Mouse (Mus musculus): Measurements from ENCODE around the gene Olfr522. TPM values are rescaled to one million over a fixed set of nuclear protein-coding genes. Genes with fewer than 3 reads are reported as not detected.

The Olfr522 gene
- polyA plus RNA-seq, 1 experiment from 2014 or later = not detected

DNA sequence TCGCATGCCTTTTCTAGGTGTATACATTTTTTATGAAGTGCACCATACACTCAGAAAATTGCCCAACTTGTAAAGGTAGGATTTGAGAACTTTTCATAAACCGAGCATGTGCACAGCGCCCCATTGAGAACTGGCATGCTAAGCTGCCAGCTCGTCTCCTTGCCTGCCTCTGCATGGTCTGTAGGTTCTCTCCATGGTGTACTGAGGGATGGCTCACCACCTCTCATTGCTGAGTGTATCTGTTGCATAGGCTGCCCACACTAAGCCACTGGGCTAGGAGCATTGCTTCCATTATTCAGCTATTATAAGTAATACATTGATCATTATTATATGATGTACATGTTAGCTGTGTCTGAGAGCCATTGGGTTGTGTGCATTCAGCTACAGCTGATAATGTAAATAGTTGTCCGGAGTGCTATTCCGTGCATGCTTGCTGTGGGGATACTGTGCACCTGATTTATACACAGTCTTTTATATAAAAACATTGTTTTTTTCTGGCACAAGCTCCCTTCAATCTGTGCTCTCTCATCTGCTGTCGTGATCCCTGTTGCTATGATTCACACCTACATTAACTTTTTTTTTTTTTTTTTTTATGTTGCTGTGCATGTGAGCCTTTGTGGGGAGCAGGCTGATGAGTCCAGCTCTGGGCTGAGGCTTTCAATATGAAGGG is 23.3 kb upstream of the Olfr522 start:
- WGBS = 85% methylated on average over 7 of the region's 7 CpGs
- no peaks in the 10 kb centered on the region for H3K36me3 ChIP-seq
- H3K4me2 ChIP-seq (replicated peaks) = no peak overlapping the region
- H3K27ac ChIP-seq = no peak overlapping the region
- H3K4me1 ChIP-seq = no peaks in the 10 kb centered on the region
- ATAC-seq (ENCODE audit: low FRiP score, low read depth) = no peak
- H3K4me3 ChIP-seq = no peak overlapping the region
- no peaks in the 10 kb centered on the region for H3K27me3 ChIP-seq (replicated peaks)
- H3K9ac ChIP-seq = no peak overlapping the region
- no peaks in the 10 kb centered on the region for H3K9me3 ChIP-seq

DNA sequence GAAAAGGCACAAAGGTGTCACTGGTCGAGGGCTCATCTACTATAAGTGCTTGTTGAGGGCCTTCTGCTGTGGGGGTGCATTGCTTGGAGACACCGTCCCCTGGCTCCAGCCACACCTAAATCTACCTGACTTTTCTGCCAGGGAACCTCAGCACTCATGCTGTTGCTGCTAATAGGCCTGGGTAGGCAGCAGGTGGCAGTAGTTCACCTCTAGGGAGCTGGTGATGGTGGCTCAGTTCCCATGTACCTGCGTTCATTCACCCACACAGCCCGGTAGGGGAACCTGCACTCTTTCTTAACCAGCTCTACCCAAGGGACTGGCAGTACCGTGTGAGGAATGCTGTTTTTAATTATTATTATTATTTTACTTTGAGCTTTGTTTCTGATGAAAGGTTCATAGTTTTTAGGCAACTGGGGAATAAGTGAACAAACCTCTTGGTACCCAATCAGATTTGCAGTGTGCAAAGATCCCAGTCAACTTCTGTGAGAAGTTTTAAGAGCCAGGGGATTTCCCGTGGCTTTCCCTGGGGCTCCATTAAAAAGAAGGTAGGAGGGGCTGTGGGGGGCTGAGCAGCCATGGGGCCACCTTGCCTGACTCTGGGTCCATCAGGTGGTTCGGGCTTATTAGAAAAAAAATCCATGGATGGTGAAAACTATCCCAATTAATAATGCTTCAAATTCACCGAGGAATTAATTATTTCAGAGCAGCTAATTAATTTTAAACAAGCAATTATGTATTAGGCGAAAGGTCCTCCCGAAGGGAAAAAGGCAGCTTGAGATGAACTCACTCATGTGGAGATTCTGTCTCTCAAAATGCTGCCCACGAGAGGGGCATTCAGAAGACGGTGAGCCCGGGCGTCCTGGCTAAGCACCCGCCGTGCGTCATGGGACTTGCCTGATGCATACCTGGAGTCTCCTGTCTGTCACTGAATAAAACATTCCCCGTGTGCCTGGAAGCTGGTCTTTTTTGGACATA is 22.4 kb upstream of the Olfr522 start:
- no peak overlapping the region for H3K9ac ChIP-seq
- H3K4me2 ChIP-seq (replicated peaks) = no peak overlapping the region
- no peaks in the 10 kb centered on the region for H3K36me3 ChIP-seq
- WGBS = 70% methylated on average over 18 of the region's 18 CpGs
- no peaks in the 10 kb centered on the region for H3K27me3 ChIP-seq (replicated peaks)
- no peak overlapping the region for H3K4me3 ChIP-seq
- no peaks in the 10 kb centered on the region for H3K4me1 ChIP-seq
- ATAC-seq (ENCODE audit: low FRiP score, low read depth) = no peak
- no peak overlapping the region for H3K27ac ChIP-seq
- H3K9me3 ChIP-seq = no peaks in the 10 kb centered on the region

DNA sequence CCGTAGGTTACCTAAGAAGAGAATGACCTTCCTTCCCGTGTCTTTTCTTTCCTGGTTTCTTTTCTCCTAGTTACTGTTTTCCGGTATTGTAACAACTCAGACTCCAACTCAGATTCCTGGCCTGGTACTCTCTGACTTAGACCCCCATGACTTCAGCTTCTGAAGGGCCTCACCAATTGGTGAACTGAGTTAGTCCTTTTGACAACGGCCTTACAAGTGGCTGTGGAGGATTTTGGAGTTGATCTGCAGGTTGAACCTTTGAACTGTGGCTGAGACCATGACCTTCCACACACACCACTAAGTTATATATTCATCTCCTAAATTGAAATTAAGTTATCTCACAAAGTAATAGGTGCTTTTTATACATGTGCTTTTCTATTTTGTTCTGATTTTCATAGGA is 19.6 kb upstream of the Olfr522 start:
- no peak overlapping the region for H3K4me2 ChIP-seq (replicated peaks)
- 83% methylated on average over 4 of the region's 4 CpGs for WGBS
- no peak overlapping the region for H3K9ac ChIP-seq
- H3K27ac ChIP-seq = no peak overlapping the region
- no peaks in the 10 kb centered on the region for H3K36me3 ChIP-seq
- ATAC-seq (ENCODE audit: low FRiP score, low read depth) = no peak
- no peak overlapping the region for H3K4me3 ChIP-seq
- no peaks in the 10 kb centered on the region for H3K4me1 ChIP-seq
- H3K9me3 ChIP-seq = no peaks in the 10 kb centered on the region
- no peaks in the 10 kb centered on the region for H3K27me3 ChIP-seq (replicated peaks)

DNA sequence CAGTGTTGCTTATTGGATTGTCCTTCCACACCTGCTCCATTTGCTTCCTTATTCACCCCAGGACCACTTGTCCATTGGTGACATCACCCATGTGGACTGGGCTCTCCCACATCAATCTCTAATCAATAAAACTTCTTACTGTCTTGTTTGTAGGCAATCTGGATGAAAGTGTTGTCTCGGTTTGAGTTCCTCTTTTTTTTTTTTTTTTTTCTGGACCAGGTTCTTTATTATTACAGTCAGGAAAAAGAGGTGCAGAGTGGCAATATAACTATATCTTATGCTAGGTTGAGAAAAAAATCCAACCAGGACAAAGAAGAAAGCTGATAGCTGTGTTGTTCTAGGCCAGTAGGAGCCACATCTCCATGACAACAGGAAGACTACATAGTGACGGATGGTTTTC is 16.1 kb upstream of the Olfr522 start:
- Histone ChIP-seq H3K4me3 (no peak overlapping the region), H3K27ac (no peak overlapping the region), H3K9ac (no peak overlapping the region), H3K9me3 (no peaks in the 10 kb centered on the region), H3K4me2 (replicated peaks) (no peak overlapping the region), H3K27me3 (replicated peaks) (no peaks in the 10 kb centered on the region), H3K36me3 (no peaks in the 10 kb centered on the region), H3K4me1 (no peaks in the 10 kb centered on the region)
- no peak for ATAC-seq (ENCODE audit: low FRiP score, low read depth)
- 95% methylated on average over 2 of the region's 2 CpGs for WGBS

DNA sequence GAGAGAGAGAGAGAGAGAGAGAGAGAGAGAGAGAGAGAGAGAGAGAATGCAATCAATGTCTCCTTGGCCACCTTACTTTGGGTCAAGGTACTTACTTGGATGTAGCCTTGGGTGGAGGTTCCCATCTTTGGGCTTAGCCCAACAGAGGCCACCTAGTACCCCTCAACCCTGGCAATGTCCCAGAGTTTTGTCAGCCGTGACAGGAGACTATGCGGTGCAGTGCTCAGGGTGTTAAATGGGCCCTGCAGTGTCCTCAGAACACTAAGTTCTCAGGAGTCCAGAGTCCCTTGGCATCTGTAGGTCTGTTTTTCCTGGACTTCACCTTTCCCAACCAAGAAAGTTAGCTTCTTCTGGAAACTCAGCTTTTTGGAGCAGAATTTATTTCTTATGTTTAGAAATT is 14.6 kb upstream of the Olfr522 start:
- no peak for ATAC-seq (ENCODE audit: low FRiP score, low read depth)
- Histone ChIP-seq H3K27me3 (replicated peaks) (no peaks in the 10 kb centered on the region), H3K4me1 (no peaks in the 10 kb centered on the region), H3K4me2 (replicated peaks) (no peak overlapping the region), H3K9me3 (no peaks in the 10 kb centered on the region), H3K36me3 (no peaks in the 10 kb centered on the region), H3K9ac (no peak overlapping the region), H3K4me3 (no peak overlapping the region), H3K27ac (no peak overlapping the region)
- WGBS = 88% methylated on average over 2 of the region's 2 CpGs

DNA sequence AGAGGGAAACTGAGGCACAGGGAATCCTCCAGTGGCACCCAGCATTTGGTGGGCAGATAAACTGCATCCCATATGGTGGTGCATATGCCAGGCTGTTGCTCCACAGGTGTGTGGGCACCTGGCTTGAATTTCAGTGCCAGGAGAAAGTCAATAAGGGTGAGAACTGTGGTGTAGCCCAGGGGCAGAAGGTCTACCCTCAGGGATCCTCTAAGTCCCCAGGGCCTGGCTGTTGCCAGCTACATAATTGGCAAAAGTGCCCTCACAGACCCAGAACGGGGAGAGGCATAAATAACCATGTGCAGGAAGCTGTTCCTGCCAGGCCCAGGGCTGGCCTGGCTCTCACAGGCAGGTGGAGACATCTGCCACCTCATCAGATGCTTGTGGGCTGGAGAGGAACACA is 8.4 kb upstream of the Olfr522 start, which contains the start of gene Olfr523:
Gene Olfr523 (plus strand): TSS at position 282 of the 400 bp plus-strand sequence.
- H3K27ac ChIP-seq = no peak within 1 kb of the TSS
- no peaks in the 10 kb centered on the region for H3K9me3 ChIP-seq
- 42% methylated on average over 1 of the region's 1 CpGs for WGBS
- no peak within 1 kb of the TSS for H3K4me2 ChIP-seq (replicated peaks)
- no peak for ATAC-seq (ENCODE audit: low FRiP score, low read depth)
- no peaks in the 10 kb centered on the region for H3K27me3 ChIP-seq (replicated peaks)
- no peaks in the 10 kb centered on the region for H3K4me1 ChIP-seq
- H3K9ac ChIP-seq = no peak within 1 kb of the TSS
- no peaks in the 10 kb centered on the region for H3K36me3 ChIP-seq
- no peak within 1 kb of the TSS for H3K4me3 ChIP-seq

DNA sequence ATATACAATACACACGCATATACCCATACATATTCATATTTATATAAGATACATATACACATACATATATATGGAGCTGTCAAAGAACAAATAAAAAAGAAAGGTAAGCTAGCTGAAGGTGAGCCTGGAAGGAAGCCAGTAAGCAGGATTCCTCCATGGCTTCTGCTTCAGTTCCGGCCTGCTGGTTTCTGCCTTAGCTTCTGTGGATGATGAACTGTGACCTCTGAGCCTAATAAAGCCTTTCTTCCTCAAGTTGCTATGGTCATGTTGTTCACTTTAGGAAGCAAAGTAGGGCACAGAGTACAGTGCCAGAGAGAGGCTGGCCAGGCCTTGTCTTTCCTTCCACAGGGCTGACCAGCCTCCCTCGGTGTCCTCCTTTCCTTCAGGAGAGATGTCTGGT is 6.3 kb upstream of the Olfr522 start:
- H3K4me1 ChIP-seq = no peaks in the 10 kb centered on the region
- H3K9me3 ChIP-seq = no peaks in the 10 kb centered on the region
- H3K36me3 ChIP-seq = no peaks in the 10 kb centered on the region
- no peak overlapping the region for H3K9ac ChIP-seq
- H3K4me2 ChIP-seq (replicated peaks) = no peak overlapping the region
- no peaks in the 10 kb centered on the region for H3K27me3 ChIP-seq (replicated peaks)
- 98% methylated on average over 3 of the region's 3 CpGs for WGBS
- ATAC-seq (ENCODE audit: low FRiP score, low read depth) = no peak
- H3K4me3 ChIP-seq = no peak overlapping the region
- H3K27ac ChIP-seq = no peak overlapping the region

DNA sequence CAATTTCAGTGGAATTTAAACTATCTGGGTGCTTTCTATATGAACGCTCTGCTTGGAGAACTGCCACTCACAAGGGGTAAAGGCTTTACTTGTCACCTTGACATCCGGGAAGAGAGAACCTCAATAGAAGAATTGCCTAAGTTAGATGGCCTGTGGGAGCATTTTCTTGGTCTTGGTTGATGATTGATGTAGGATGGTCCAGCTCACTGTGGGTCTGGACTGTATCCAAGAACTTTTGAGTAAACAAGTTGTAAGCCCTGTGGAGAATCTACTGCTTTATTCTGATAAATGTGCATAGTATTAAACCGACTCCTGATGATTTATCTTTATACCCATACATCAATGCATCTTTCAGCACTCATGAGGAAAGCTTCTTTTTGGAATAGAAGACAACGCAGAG is 4.8 kb upstream of the Olfr522 start:
- no peaks in the 10 kb centered on the region for H3K27me3 ChIP-seq (replicated peaks)
- no peaks in the 10 kb centered on the region for H3K4me1 ChIP-seq
- no peak overlapping the region for H3K9ac ChIP-seq
- H3K9me3 ChIP-seq = no peaks in the 10 kb centered on the region
- no peak for ATAC-seq (ENCODE audit: low FRiP score, low read depth)
- no peak overlapping the region for H3K4me2 ChIP-seq (replicated peaks)
- H3K4me3 ChIP-seq = no peak overlapping the region
- no peak overlapping the region for H3K27ac ChIP-seq
- 89% methylated on average over 4 of the region's 4 CpGs for WGBS
- no peaks in the 10 kb centered on the region for H3K36me3 ChIP-seq

DNA sequence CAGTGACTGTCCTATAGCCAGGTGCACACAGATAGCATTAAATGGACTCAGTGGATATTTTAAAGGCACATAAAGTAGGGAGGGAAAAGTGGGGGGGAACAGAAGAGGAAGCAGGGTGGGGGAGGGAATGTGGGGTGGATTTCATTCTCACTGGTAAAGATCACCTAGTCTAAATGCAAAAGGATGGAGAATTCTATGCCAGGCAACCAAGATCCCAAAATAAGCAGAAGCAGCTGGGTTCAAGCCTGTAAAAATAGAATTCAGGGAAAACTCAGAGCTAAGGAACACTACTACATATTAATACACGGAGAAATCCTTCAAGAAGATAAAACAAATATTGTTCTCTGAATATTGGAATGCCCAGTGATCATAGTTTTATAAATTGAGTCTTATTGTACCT is 3.4 kb upstream of the Olfr522 start:
- no peaks in the 10 kb centered on the region for H3K36me3 ChIP-seq
- 80% methylated on average over 1 of the region's 1 CpGs for WGBS
- H3K27ac ChIP-seq = no peak overlapping the region
- H3K4me1 ChIP-seq = no peaks in the 10 kb centered on the region
- no peak overlapping the region for H3K9ac ChIP-seq
- ATAC-seq (ENCODE audit: low FRiP score, low read depth) = no peak
- H3K27me3 ChIP-seq (replicated peaks) = no peaks in the 10 kb centered on the region
- H3K4me2 ChIP-seq (replicated peaks) = no peak overlapping the region
- no peaks in the 10 kb centered on the region for H3K9me3 ChIP-seq
- no peak overlapping the region for H3K4me3 ChIP-seq

DNA sequence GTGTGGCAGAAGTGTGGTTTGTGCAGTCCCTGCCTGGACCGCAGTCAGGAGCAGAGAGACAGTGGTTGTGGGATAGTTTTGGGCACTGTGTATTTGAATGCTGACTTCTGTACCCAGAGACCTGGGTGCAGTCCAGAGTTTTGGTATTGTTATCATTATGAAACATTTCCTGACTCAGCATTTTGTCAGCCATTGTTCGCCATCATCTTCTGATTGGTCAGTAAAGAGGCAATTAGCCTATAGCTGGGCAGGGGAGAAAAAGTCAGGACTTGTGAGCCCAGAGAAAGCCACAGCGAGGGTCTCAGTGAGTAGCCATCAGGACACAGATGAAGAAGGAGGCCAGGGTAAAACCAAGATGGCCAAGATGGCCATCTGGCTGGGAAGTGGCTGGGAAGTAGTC is 4.2 kb downstream of the Olfr522 start:
- H3K27me3 ChIP-seq (replicated peaks) = no peaks in the 10 kb centered on the region
- no peaks in the 10 kb centered on the region for H3K4me1 ChIP-seq
- H3K36me3 ChIP-seq = no peaks in the 10 kb centered on the region
- no peak overlapping the region for H3K9ac ChIP-seq
- H3K4me2 ChIP-seq (replicated peaks) = no peak overlapping the region
- H3K4me3 ChIP-seq = no peak overlapping the region
- no peaks in the 10 kb centered on the region for H3K9me3 ChIP-seq
- no peak overlapping the region for H3K27ac ChIP-seq
- ATAC-seq (ENCODE audit: low FRiP score, low read depth) = no peak
- WGBS = 85% methylated on average over 3 of the region's 3 CpGs

DNA sequence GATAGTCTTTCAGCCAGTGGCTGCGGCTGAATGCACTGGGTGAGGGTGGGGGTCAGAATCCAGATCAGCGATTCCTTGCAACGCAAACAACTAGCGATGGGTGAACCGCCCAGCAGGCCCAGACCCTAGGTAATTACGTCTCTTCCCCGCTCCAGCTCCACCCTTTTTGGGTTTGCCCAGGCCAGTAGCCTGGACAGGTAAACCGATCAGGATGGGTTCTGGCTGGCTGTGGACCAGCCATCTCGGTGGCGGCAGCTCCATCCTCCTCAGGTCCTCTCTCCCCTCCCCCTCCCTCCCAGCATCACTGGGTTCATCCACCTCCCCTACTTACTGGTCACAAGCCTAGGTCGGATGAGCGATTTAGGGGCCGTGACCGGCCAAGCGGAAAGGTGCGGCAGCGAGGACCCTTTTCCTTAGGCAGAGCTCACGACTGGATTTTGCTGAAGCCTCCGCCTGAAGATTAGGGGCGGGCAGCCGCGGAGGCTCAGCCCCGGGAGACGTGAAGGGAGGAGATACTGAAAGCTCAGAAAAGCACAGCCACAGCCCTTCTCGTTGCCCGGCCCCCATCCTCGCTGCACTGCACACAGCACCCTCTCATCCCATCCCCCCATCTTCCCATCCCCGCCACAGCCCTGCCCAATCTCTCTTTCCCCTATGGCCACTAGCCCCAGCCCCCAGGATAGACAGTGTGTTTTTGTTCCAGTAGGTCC is 10.2 kb downstream of the Olfr522 start, which contains the start of gene Sprn:
Gene Sprn (minus strand): TSS at position 660 of the 710 bp plus-strand sequence.
- Histone ChIP-seq H3K4me2 (replicated peaks) (peak within 1 kb of the TSS; percentile 62), H3K36me3 (peaks cover 8% of the 10 kb centered on the region; the same call in 1 of the 2 replicates), H3K9me3 (no peaks in the 10 kb centered on the region), H3K4me3 (peak within 1 kb of the TSS; percentile 36), H3K4me1 (peaks cover 8% of the 10 kb centered on the region), H3K27me3 (replicated peaks) (peaks cover 27% of the 10 kb centered on the region), H3K9ac (peak within 1 kb of the TSS; percentile 58), H3K27ac (no peak within 1 kb of the TSS)
- WGBS = 2% methylated on average over 28 of the region's 28 CpGs
- ATAC-seq (ENCODE audit: low FRiP score, low read depth) = peak; percentile 49

DNA sequence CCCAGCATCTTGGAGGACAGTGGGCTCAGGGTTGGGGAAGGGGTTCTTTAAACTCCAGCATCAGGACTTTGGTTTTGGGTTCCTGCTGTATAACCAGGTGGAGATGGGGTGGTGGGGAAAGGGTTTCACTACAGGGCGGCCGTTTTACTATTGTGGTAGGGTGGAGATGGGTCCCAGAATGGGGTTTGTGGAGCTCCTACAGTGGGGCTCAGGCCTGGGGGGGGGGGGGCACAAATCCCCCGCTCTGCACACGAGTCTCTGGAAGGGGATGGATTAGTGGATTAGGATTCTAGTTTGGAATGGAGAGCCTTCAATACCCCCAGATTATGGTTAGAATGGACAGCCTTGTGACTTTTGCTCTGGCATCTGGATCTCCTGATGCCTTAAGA is 10.7 kb downstream of the Olfr522 start:
- H3K4me1 ChIP-seq = peaks cover 8% of the 10 kb centered on the region
- peak overlapping the region; percentile 58 for H3K9ac ChIP-seq
- ATAC-seq (ENCODE audit: low FRiP score, low read depth) = 0 out of 2 replicates have a peak, but pooled peaks have one; percentile 8
- no peak overlapping the region for H3K27ac ChIP-seq
- WGBS = 26% methylated on average over 4 of the region's 4 CpGs
- peaks cover 27% of the 10 kb centered on the region for H3K27me3 ChIP-seq (replicated peaks)
- H3K36me3 ChIP-seq = peaks cover 8% of the 10 kb centered on the region; the same call in 1 of the 2 replicates
- peak overlapping the region; percentile 62 for H3K4me2 ChIP-seq (replicated peaks)
- H3K4me3 ChIP-seq = peak overlapping the region; percentile 36
- no peaks in the 10 kb centered on the region for H3K9me3 ChIP-seq
